Mouse (Mus musculus) inflammation-experienced regulatory T-cells, adult 6 months (primary cell): Measurements from ENCODE around the gene Supt7l. TPM values are rescaled to one million over a fixed set of nuclear protein-coding genes. Genes with fewer than 3 reads are reported as not detected.

Source experiments
- ATAC-seq: one replicate; pipeline ENCODE4 v1.8.0; 2017
- polyA plus RNA-seq, 3 experiments: library from polyadenylated mRNA; unstranded; fragments of 100-300 nt; shearing (Covaris generic); gene quantifications; one replicate each; pipeline ENCODE4 v1.2.1; 2017

The Supt7l gene
- polyA plus RNA-seq, 3 experiments from 2014 or later: 17.1 to 23.1 (median 18.4) TPM

GRCm38 (mm10) chr5:31489116-31489769 is 38.4 kb downstream of the Supt7l start:
- ATAC-seq: no peak

GRCm38 (mm10) chr5:31487889-31488288 is 39.7 kb downstream of the Supt7l start:
- ATAC-seq: no peak

GRCm38 (mm10) chr5:31485440-31485839 is 42.2 kb downstream of the Supt7l start, which contains the start of gene 4930548H24Rik:
TSS of gene 4930548H24Rik (plus strand) at chr5:31485740.
- no peak for ATAC-seq

- ATAC-seq: no peak
Observed at GRCm38 (mm10) chr5:31480536-31480935, 47.1 kb downstream of the Supt7l start.

- no peak for ATAC-seq
Observed at GRCm38 (mm10) chr5:31470334-31470733, 57.3 kb downstream of the Supt7l start.

- ATAC-seq: no peak
Observed at GRCm38 (mm10) chr5:31469711-31470110, 57.9 kb downstream of the Supt7l start.

- ATAC-seq: no peak
Observed at GRCm38 (mm10) chr5:31467798-31468197, 59.8 kb downstream of the Supt7l start.

Other genes with a start within 250 kb of the Supt7l start
- 1 to 10 TPM; 3.3 to 4.4 (median 4.3) TPM for gene Ift172, start 236.7 kb downstream of the Supt7l start, polyA plus RNA-seq
- gene Fndc4, start 231.7 kb downstream of the Supt7l start, polyA plus RNA-seq: not detected
- gene Gckr, start 230.4 kb downstream of the Supt7l start, polyA plus RNA-seq: under 1 TPM in 2 of 3 experiments, not detected in 1; 0.15 to 0.48 TPM
- 10 to 100 TPM; 24.3 to 48.9 (median 45.0) TPM for gene Zfp512, start 75.4 kb downstream of the Supt7l start, polyA plus RNA-seq
- under 1 TPM in 1 of 3 experiments, not detected in 2; 0.28 TPM for gene 4930548H24Rik, start 42.1 kb downstream of the Supt7l start, polyA plus RNA-seq
- 10 to 100 TPM; 47.7 to 62.6 (median 49.7) TPM for gene Gpn1, start 33.1 kb downstream of the Supt7l start, polyA plus RNA-seq
- 10 to 100 TPM; 27.4 to 28.4 (median 28.0) TPM for gene Slc4a1ap, start 812 bp downstream of the Supt7l start, polyA plus RNA-seq
- gene Mrpl33, start 69.1 kb upstream of the Supt7l start, polyA plus RNA-seq: 100 to 1,000 TPM; 243 to 476 (median 332) TPM
- gene Rbks, start 169.8 kb upstream of the Supt7l start, polyA plus RNA-seq: 10 to 100 TPM in 2 of 3 experiments, 1 to 10 TPM in 1; 7.6 to 17.4 (median 13.0) TPM
- 100 to 1,000 TPM in 2 of 3 experiments, 10 to 100 TPM in 1; 83.9 to 117 (median 107) TPM for gene Babam2, start 169.9 kb upstream of the Supt7l start, polyA plus RNA-seq